Mouse (Mus musculus): ENCODE results near the gene Gm45808. TPM values are rescaled to one million over a fixed set of nuclear protein-coding genes. Genes with fewer than 3 reads are reported as not detected.
"Not testable (repeated sequence)": the region's sequence is repeated elsewhere in the genome, so short reads cannot be mapped to it uniquely, and the experiment has no call there.

The Gm45808 gene
- polyA plus RNA-seq, 1 experiment from 2014 or later: not detected

- H3K27ac ChIP-seq (ENCODE audit: low read depth, low read length): no peak overlapping the region
- H3K4me3 ChIP-seq (ENCODE audit: low read depth, low read length): peak overlapping the region; percentile 4; the same call in 1 of the 2 replicates
- peaks cover 2% of the 10 kb centered on the region for H3K36me3 ChIP-seq (ENCODE audit: control insufficient read depth, insufficient read depth, low read length)
- peak overlapping the region; percentile 14; the same call in 1 of the 2 replicates for H3K9ac ChIP-seq (ENCODE audit: low read length)
- DNase-seq (ENCODE audit: low spot score) (no peak), ATAC-seq (ENCODE audit: insufficient read depth, low FRiP score, low TSS enrichment) (no peak)
- no peaks in the 10 kb centered on the region for H3K9me3 ChIP-seq (ENCODE audit: control insufficient read depth, low read length)
- H3K27me3 ChIP-seq (ENCODE audit: control insufficient read depth, insufficient read depth, low read length): no peaks in the 10 kb centered on the region
- 85% methylated on average over 12 of the region's 13 CpGs for WGBS
- H3K4me1 ChIP-seq (ENCODE audit: control insufficient read depth, insufficient read depth, low read length): peaks cover 7% of the 10 kb centered on the region
- H3K4me2 ChIP-seq (ENCODE audit: low read depth): no peak overlapping the region
Measured at GRCm38 (mm10) chr7:45523678-45524170, 37.1 kb upstream of the Gm45808 start.

- Histone ChIP-seq H3K27ac (ENCODE audit: low read depth, low read length) (no peak overlapping the region), H3K9me3 (ENCODE audit: control insufficient read depth, low read length) (no peaks in the 10 kb centered on the region), H3K36me3 (ENCODE audit: control insufficient read depth, insufficient read depth, low read length) (peaks cover 2% of the 10 kb centered on the region), H3K4me1 (ENCODE audit: control insufficient read depth, insufficient read depth, low read length) (peaks cover 7% of the 10 kb centered on the region), H3K27me3 (ENCODE audit: control insufficient read depth, insufficient read depth, low read length) (no peaks in the 10 kb centered on the region), H3K4me3 (ENCODE audit: low read depth, low read length) (peak overlapping the region; percentile 4; the same call in 1 of the 2 replicates), H3K9ac (ENCODE audit: low read length) (no peak overlapping the region), H3K4me2 (ENCODE audit: low read depth) (no peak overlapping the region)
- ATAC-seq (ENCODE audit: insufficient read depth, low FRiP score, low TSS enrichment) (no peak), DNase-seq (ENCODE audit: low spot score) (no peak)
- WGBS: 72% methylated on average over 18 of the region's 18 CpGs
Measured at GRCm38 (mm10) chr7:45522957-45523676, 36.5 kb upstream of the Gm45808 start.

- DNase-seq (ENCODE audit: low spot score): no peak
- Histone ChIP-seq H3K4me2 (ENCODE audit: low read depth) (peak overlapping the region; percentile 43), H3K9ac (ENCODE audit: low read length) (no peak overlapping the region), H3K4me3 (ENCODE audit: low read depth, low read length) (peak overlapping the region; percentile 40), H3K27me3 (ENCODE audit: control insufficient read depth, insufficient read depth, low read length) (no peaks in the 10 kb centered on the region), H3K27ac (ENCODE audit: low read depth, low read length) (no peak overlapping the region), H3K9me3 (ENCODE audit: control insufficient read depth, low read length) (no peaks in the 10 kb centered on the region), H3K4me1 (ENCODE audit: control insufficient read depth, insufficient read depth, low read length) (peaks cover 7% of the 10 kb centered on the region), H3K36me3 (ENCODE audit: control insufficient read depth, insufficient read depth, low read length) (peaks cover 2% of the 10 kb centered on the region)
- WGBS: 59% methylated on average over 16 of the region's 16 CpGs
- no peak for ATAC-seq (ENCODE audit: insufficient read depth, low FRiP score, low TSS enrichment)
Measured at GRCm38 (mm10) chr7:45522194-45522752, 35.7 kb upstream of the Gm45808 start.

- Histone ChIP-seq H3K27ac (ENCODE audit: low read depth, low read length) (peak overlapping the region; percentile 30; the same call in 1 of the 2 replicates), H3K36me3 (ENCODE audit: control insufficient read depth, insufficient read depth, low read length) (peaks cover 2% of the 10 kb centered on the region), H3K4me2 (ENCODE audit: low read depth) (peak overlapping the region; percentile 43), H3K27me3 (ENCODE audit: control insufficient read depth, insufficient read depth, low read length) (no peaks in the 10 kb centered on the region), H3K4me1 (ENCODE audit: control insufficient read depth, insufficient read depth, low read length) (peaks cover 7% of the 10 kb centered on the region), H3K9me3 (ENCODE audit: control insufficient read depth, low read length) (no peaks in the 10 kb centered on the region), H3K9ac (ENCODE audit: low read length) (peak overlapping the region; percentile 58), H3K4me3 (ENCODE audit: low read depth, low read length) (peak overlapping the region; percentile 40)
- ATAC-seq (ENCODE audit: insufficient read depth, low FRiP score, low TSS enrichment) (peak; percentile 62), DNase-seq (ENCODE audit: low spot score) (peak; percentile 88)
- under 1% methylated on average over 28 of the region's 28 CpGs for WGBS
Measured at GRCm38 (mm10) chr7:45521728-45522184, 35.1 kb upstream of the Gm45808 start.

- no peak overlapping the region for H3K4me3 ChIP-seq (ENCODE audit: low read depth, low read length)
- peaks cover 2% of the 10 kb centered on the region for H3K36me3 ChIP-seq (ENCODE audit: control insufficient read depth, insufficient read depth, low read length)
- H3K4me1 ChIP-seq (ENCODE audit: control insufficient read depth, insufficient read depth, low read length): peaks cover 7% of the 10 kb centered on the region
- 93% methylated on average over 7 of the region's 7 CpGs for WGBS
- no peak overlapping the region for H3K27ac ChIP-seq (ENCODE audit: low read depth, low read length)
- no peak overlapping the region for H3K4me2 ChIP-seq (ENCODE audit: low read depth)
- H3K9me3 ChIP-seq (ENCODE audit: control insufficient read depth, low read length): no peaks in the 10 kb centered on the region
- H3K9ac ChIP-seq (ENCODE audit: low read length): no peak overlapping the region
- DNase-seq (ENCODE audit: low spot score): no peak
- ATAC-seq (ENCODE audit: insufficient read depth, low FRiP score, low TSS enrichment): no peak
- H3K27me3 ChIP-seq (ENCODE audit: control insufficient read depth, insufficient read depth, low read length): no peaks in the 10 kb centered on the region
Measured at GRCm38 (mm10) chr7:45520605-45521004, 34.0 kb upstream of the Gm45808 start.

GRCm38 (mm10) chr7:45519345-45520120 lies 32.9 kb upstream of the Gm45808 start:
- Histone ChIP-seq H3K27me3 (ENCODE audit: control insufficient read depth, insufficient read depth, low read length) (no peaks in the 10 kb centered on the region), H3K4me1 (ENCODE audit: control insufficient read depth, insufficient read depth, low read length) (no peaks in the 10 kb centered on the region), H3K9me3 (ENCODE audit: control insufficient read depth, low read length) (no peaks in the 10 kb centered on the region), H3K4me2 (ENCODE audit: low read depth) (no peak overlapping the region), H3K36me3 (ENCODE audit: control insufficient read depth, insufficient read depth, low read length) (peaks cover 2% of the 10 kb centered on the region), H3K4me3 (ENCODE audit: low read depth, low read length) (no peak overlapping the region), H3K27ac (ENCODE audit: low read depth, low read length) (no peak overlapping the region), H3K9ac (ENCODE audit: low read length) (no peak overlapping the region)
- no peak for DNase-seq (ENCODE audit: low spot score)
- 77% methylated on average over 8 of the region's 8 CpGs for WGBS
- ATAC-seq (ENCODE audit: insufficient read depth, low FRiP score, low TSS enrichment): no peak

GRCm38 (mm10) chr7:45518618-45519017 lies 32.0 kb upstream of the Gm45808 start:
- Histone ChIP-seq H3K36me3 (ENCODE audit: control insufficient read depth, insufficient read depth, low read length) (peaks cover 2% of the 10 kb centered on the region; the same call in 1 of the 2 replicates), H3K27ac (ENCODE audit: low read depth, low read length) (no peak overlapping the region), H3K4me2 (ENCODE audit: low read depth) (no peak overlapping the region), H3K4me3 (ENCODE audit: low read depth, low read length) (no peak overlapping the region), H3K9me3 (ENCODE audit: control insufficient read depth, low read length) (no peaks in the 10 kb centered on the region), H3K4me1 (ENCODE audit: control insufficient read depth, insufficient read depth, low read length) (no peaks in the 10 kb centered on the region), H3K27me3 (ENCODE audit: control insufficient read depth, insufficient read depth, low read length) (no peaks in the 10 kb centered on the region), H3K9ac (ENCODE audit: low read length) (no peak overlapping the region)
- DNase-seq (ENCODE audit: low spot score): no peak
- ATAC-seq (ENCODE audit: insufficient read depth, low FRiP score, low TSS enrichment): no peak
- WGBS: 92% methylated on average over 16 of the region's 16 CpGs

GRCm38 (mm10) chr7:45516846-45517245 lies 30.2 kb upstream of the Gm45808 start:
- DNase-seq (ENCODE audit: low spot score); ATAC-seq (ENCODE audit: insufficient read depth, low FRiP score, low TSS enrichment); H3K4me1 ChIP-seq (ENCODE audit: control insufficient read depth, insufficient read depth, low read length); H3K27ac ChIP-seq (ENCODE audit: low read depth, low read length); H3K36me3 ChIP-seq (ENCODE audit: control insufficient read depth, insufficient read depth, low read length); H3K9me3 ChIP-seq (ENCODE audit: control insufficient read depth, low read length); H3K27me3 ChIP-seq (ENCODE audit: control insufficient read depth, insufficient read depth, low read length); H3K4me2 ChIP-seq (ENCODE audit: low read depth); H3K4me3 ChIP-seq (ENCODE audit: low read depth, low read length); H3K9ac ChIP-seq (ENCODE audit: low read length): not testable (repeated sequence)
- 78% methylated on average over 5 of the region's 5 CpGs for WGBS

Data from neural tube, embryonic 11.5 days (tissue).